Mouse (Mus musculus): Measurements from ENCODE around the gene Pea15a.

GRCm38 (mm10) chr1:172192217-172192616 is 14.4 kb downstream of the Pea15a start:
- TF ChIP-seq CTCF (IDR thresholded peaks at IDR 0.05; ENCODE audit: insufficient read depth, low read depth, low read length) (no peak), POLR2A (IDR thresholded peaks at IDR 0.05; ENCODE audit: insufficient read depth, low read depth, low read length) (no peak)

Data from olfactory bulb, adult 2 months (tissue).